Mouse (Mus musculus) stomach, embryonic 15.5 days (tissue): Measurements from ENCODE around the gene Sufu. TPM values are rescaled to one million over a fixed set of nuclear protein-coding genes. Genes with fewer than 3 reads are reported as not detected.

Experiments used
- ATAC-seq: fragments of 200-750 bp; cut with Nextera tagmentation; 2 replicates; pipeline ENCODE4 v1.8.0; 2017; ENCODE audit warnings: low read depth, moderate number of reproducible peaks, moderate TSS enrichment; ENCODE audit not compliant: insufficient read depth, low FRiP score
- H3K27ac ChIP-seq: fragments of 300-500 bp; sonication (generic); 2 replicates; pipeline ENCODE4 v1.5.1; 2015; ENCODE audit warnings: mild to moderate bottlenecking, inconsistent platforms
- H3K27me3 ChIP-seq: fragments of 300-500 bp; sonication (generic); replicated peaks from 2 replicates; pipeline ENCODE4 v1.6.1; 2015; ENCODE audit warnings: inconsistent platforms
- H3K36me3 ChIP-seq: fragments of 300-500 bp; sonication (generic); 2 replicates; pipeline ENCODE4 v1.6.1; 2015; ENCODE audit warnings: inconsistent platforms
- H3K4me1 ChIP-seq: fragments of 300-500 bp; sonication (generic); 2 replicates; pipeline ENCODE4 v1.6.1; 2015; ENCODE audit warnings: inconsistent platforms
- H3K4me2 ChIP-seq: fragments of 300-500 bp; sonication (generic); 2 replicates; pipeline ENCODE4 v1.6.1; 2015; ENCODE audit warnings: mild to moderate bottlenecking, inconsistent platforms
- H3K4me3 ChIP-seq: fragments of 300-500 bp; sonication (generic); replicated peaks from 2 replicates; pipeline ENCODE4 v1.5.1; 2015; ENCODE audit warnings: inconsistent platforms
- H3K9ac ChIP-seq: fragments of 300-500 bp; sonication (generic); 2 replicates; pipeline ENCODE4 v1.6.1; 2015; ENCODE audit warnings: inconsistent platforms
- H3K9me3 ChIP-seq: fragments of 300-500 bp; sonication (generic); 2 replicates; pipeline ENCODE4 v1.6.1; 2016; ENCODE audit warnings: inconsistent platforms
- WGBS: fragments of 180-500 bp; shearing (Covaris S2); methylation state at CpG from one replicate; pipeline ENCODE4 v1.1.7; 2015; 5-methylcytosine and 5-hydroxymethylcytosine counted together
- polyA plus RNA-seq: library from polyadenylated mRNA; unstranded; fragments of >200 nt; fragmentation: Nextera tagmentation; extraction: Ambion mirVana; gene quantifications from 2 replicates; pipeline ENCODE4 v1.2.1, GENCODE M21; 2015

Sufu gene
- polyA plus RNA-seq, 1 experiment from 2014 or later: 24.9 TPM

DNA sequence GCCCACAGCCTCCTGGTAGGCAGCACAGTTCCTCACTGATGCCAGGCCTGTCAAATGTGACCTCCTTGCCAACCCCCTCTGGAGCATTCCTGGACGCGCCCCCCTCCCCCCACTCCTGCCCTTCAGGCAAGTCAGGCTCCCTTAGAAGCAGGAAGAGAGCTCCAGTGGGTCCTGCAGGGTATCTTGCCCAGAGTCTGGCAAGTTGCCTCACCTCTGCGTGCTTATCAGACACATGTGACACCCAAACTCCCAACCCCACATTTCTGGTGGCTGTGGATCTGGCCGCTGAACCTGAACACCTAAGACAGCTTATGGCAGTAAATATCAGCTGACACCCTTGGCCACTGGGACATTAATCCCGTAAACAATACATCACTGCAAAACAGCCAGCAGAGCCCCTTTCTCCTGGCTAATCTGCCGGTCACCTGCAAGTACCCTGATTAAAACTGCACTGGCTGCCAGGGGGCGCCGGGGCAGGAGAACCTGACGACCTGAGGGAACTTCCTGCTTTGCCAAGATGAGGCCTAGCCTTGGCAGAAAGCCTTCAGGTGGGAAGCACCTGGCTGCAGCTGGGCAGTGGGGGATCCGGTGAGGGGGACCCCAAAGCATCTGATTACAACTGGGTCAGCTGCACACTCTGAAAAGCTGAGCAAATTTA, 135.5 kb downstream of the Sufu start:
- no peak for ATAC-seq
- peak overlapping the region; percentile 27; the same call in 1 of the 2 replicates for H3K4me2 ChIP-seq
- peaks cover 55% of the 10 kb centered on the region for H3K4me1 ChIP-seq
- H3K9me3 ChIP-seq: no peaks in the 10 kb centered on the region
- no peaks in the 10 kb centered on the region for H3K27me3 ChIP-seq
- no peaks in the 10 kb centered on the region for H3K36me3 ChIP-seq
- peak overlapping the region; percentile 79 for H3K27ac ChIP-seq
- no peak overlapping the region for H3K4me3 ChIP-seq
- no peak overlapping the region for H3K9ac ChIP-seq
- WGBS: 17% methylated on average over 10 of the region's 10 CpGs

DNA sequence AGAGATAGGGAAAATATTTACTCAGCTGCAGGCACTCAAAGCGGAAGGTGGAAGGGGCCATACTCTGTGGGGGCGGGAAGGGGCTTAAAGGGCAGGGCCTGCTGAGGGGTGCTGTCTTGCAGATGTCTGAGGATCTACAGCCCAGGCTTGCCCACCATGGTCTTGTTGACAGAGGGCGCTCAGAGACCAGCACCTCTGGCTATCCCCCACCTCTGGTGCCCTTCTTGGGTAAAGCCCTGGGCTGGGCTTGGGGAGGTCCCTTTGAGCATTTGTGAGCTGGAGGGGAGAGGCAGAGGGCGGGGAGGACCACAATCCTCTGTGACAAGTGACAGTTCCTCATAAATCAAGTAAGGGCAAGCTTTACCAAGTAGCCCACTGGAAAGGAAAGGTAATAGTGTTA, 136.4 kb downstream of the Sufu start:
- no peaks in the 10 kb centered on the region for H3K27me3 ChIP-seq
- peak overlapping the region; percentile 79 for H3K27ac ChIP-seq
- WGBS: 52% methylated on average over 4 of the region's 4 CpGs
- ATAC-seq: 0 out of 2 replicates have a peak, but pooled peaks have one; percentile 37
- H3K4me2 ChIP-seq: 0 out of 2 replicates have a peak overlapping the region, but pooled peaks have one; percentile 13
- H3K9ac ChIP-seq: no peak overlapping the region
- H3K4me1 ChIP-seq: peaks cover 55% of the 10 kb centered on the region
- H3K36me3 ChIP-seq: no peaks in the 10 kb centered on the region
- no peaks in the 10 kb centered on the region for H3K9me3 ChIP-seq
- no peak overlapping the region for H3K4me3 ChIP-seq

DNA sequence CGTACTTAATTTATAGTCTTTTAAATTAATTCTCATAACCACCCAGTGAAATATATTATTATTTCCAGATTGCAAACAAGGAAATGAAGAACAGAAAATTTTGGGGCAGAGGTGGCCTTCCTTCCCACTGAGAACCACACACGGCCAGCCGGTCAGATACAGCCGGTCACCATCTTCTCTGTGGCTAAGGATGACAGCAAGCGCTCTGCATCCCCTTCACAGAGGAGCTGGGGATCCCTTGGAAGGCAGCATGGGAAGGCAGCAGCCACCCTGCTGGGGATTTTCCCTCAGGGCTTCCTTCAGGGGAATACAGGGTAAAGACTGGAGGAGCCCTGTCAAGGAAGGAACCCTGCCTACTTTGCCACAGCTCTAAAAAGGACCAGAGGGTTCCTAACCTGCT, 136.8 kb downstream of the Sufu start:
- 72% methylated on average over 5 of the region's 5 CpGs for WGBS

DNA sequence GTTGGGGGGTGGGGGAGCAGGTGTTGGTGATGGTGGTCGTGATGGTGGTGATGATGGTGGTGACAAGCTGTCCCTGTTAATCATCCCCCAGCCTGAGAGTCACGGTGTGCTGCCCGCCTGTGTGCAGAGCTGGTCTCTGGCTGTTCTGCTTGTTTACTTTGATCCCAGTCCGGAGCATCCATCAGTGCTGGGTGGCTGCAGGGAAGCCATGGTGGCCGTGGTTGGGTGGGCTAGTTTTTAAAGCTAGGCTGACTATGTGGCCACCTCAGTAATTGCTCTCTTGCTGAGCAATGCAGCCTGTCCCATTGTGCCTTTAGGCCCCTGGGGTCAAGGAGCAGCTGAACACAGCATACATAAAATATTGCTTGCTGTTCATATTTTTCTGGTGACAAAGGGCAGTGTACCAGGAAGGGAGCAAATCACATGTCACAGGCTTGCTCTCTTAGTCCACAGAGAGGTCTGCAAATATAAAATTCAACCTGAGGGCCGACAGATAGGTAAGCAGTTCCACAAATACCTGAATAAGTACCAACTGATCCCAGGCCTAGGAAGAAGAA, 137.9 kb downstream of the Sufu start:
- Histone ChIP-seq H3K9me3 (no peaks in the 10 kb centered on the region), H3K4me1 (peaks cover 41% of the 10 kb centered on the region), H3K27ac (no peak overlapping the region; the same call in 1 of the 2 replicates), H3K4me3 (no peak overlapping the region), H3K27me3 (no peaks in the 10 kb centered on the region), H3K9ac (no peak overlapping the region), H3K4me2 (no peak overlapping the region), H3K36me3 (no peaks in the 10 kb centered on the region)
- no peak for ATAC-seq
- WGBS: 41% methylated on average over 6 of the region's 6 CpGs

More for the DNA sequence above, 136.8 kb downstream of the Sufu start:
- Histone ChIP-seq H3K9ac (no peak overlapping the region), H3K36me3 (no peaks in the 10 kb centered on the region), H3K27ac (peak overlapping the region; percentile 79), H3K4me2 (no peak overlapping the region), H3K27me3 (no peaks in the 10 kb centered on the region), H3K4me3 (no peak overlapping the region), H3K9me3 (no peaks in the 10 kb centered on the region), H3K4me1 (peaks cover 52% of the 10 kb centered on the region)
- no peak for ATAC-seq

DNA sequence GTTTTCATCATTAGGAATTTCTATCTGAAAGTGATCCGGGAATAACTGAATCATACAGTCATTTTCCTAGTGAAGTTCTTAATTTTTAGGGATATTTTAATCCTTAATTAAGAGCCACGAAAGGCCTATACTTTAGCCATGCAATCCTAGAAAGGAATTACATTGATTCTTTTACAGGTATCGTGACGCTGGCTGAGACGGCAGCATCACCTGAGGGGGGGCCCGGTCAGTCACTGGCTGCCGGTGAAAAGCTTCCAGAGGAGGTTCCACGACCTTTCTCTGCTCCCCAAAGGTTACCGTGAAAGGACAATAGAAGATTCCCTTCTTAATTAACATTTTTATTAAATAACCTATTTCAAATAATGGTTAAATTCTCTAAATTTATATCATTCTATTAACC, 140.7 kb downstream of the Sufu start:
- no peaks in the 10 kb centered on the region for H3K27me3 ChIP-seq
- H3K4me1 ChIP-seq: peaks cover 14% of the 10 kb centered on the region
- ATAC-seq: no peak
- no peaks in the 10 kb centered on the region for H3K36me3 ChIP-seq
- no peak overlapping the region for H3K9ac ChIP-seq
- 88% methylated on average over 9 of the region's 9 CpGs for WGBS
- H3K27ac ChIP-seq: no peak overlapping the region
- H3K9me3 ChIP-seq: no peaks in the 10 kb centered on the region
- no peak overlapping the region for H3K4me3 ChIP-seq
- no peak overlapping the region for H3K4me2 ChIP-seq

DNA sequence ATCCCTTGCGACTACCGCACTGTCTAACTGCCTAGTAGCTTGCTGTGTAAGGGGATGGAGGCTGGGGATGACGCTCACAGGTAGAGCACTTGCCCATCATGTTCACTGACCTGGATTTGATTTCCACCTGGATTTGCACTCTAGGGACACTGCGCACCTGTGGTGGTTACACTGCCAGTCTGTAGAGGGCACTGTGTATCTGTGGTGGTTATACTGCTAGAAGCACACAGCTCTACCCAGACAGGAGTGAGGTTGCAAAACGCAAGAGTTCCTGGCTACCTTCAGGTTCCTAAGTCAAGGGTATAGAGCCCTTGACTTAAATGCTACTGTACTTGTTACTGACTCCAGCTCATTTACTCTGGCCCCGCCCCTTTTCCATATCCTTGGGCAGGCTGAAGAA, 141.5 kb downstream of the Sufu start:
- WGBS: 81% methylated on average over 6 of the region's 6 CpGs
- ATAC-seq: no peak
- no peaks in the 10 kb centered on the region for H3K36me3 ChIP-seq
- no peaks in the 10 kb centered on the region for H3K27me3 ChIP-seq
- H3K4me2 ChIP-seq: no peak overlapping the region
- H3K4me1 ChIP-seq: peaks cover 6% of the 10 kb centered on the region
- no peaks in the 10 kb centered on the region for H3K9me3 ChIP-seq
- no peak overlapping the region for H3K9ac ChIP-seq
- no peak overlapping the region for H3K4me3 ChIP-seq
- no peak overlapping the region for H3K27ac ChIP-seq

Other genes with a start within 250 kb of the Sufu start
- 0.15 TPM in 1 of 2 replicates, not detected in the other for gene Pitx3, start 248.6 kb upstream of the Sufu start, polyA plus RNA-seq
- gene Gbf1, start 244.4 kb upstream of the Sufu start, polyA plus RNA-seq: 59.3 and 63.1 TPM in 2 replicates
- 10.6 TPM in 2 replicates for gene Nfkb2, start 92.6 kb upstream of the Sufu start, polyA plus RNA-seq
- gene Psd, start 69.7 kb upstream of the Sufu start, polyA plus RNA-seq: 52.9 and 54.7 TPM in 2 replicates
- gene Fbxl15, start 68.7 kb upstream of the Sufu start, polyA plus RNA-seq: 16.7 TPM in 2 replicates
- 134 and 137 TPM in 2 replicates for gene Cuedc2, start 58.2 kb upstream of the Sufu start, polyA plus RNA-seq
- gene Mfsd13a, start 55.8 kb upstream of the Sufu start, polyA plus RNA-seq: 11.9 and 12.9 TPM in 2 replicates
- gene 2310034G01Rik, start 46.6 kb upstream of the Sufu start, polyA plus RNA-seq: 1.4 and 1.5 TPM in 2 replicates
- gene Actr1a, start 1.1 kb upstream of the Sufu start, polyA plus RNA-seq: 122 TPM in 2 replicates
- 20.4 and 20.9 TPM in 2 replicates for gene Trim8, start 104.8 kb downstream of the Sufu start, polyA plus RNA-seq
- 98.2 and 103 TPM in 2 replicates for gene Arl3, start 176.3 kb downstream of the Sufu start, polyA plus RNA-seq
- 21.9 and 23.8 TPM in 2 replicates for gene Sfxn2, start 176.5 kb downstream of the Sufu start, polyA plus RNA-seq
- gene Wbp1l, start 202.2 kb downstream of the Sufu start, polyA plus RNA-seq: 40.4 and 42.8 TPM in 2 replicates